Mouse (Mus musculus) macrophage (primary cell): ENCODE results near the gene Nacc2. TPM values are rescaled to one million over a fixed set of nuclear protein-coding genes. Genes with fewer than 3 reads are reported as not detected.

Experiments used
- H3K27ac ChIP-seq: fragments of 350-480 bp; formaldehyde crosslinking; 2 replicates; pipeline ENCODE4 v1.9.0; 2021
- H3K36me3 ChIP-seq: fragments of 350-480 bp; formaldehyde crosslinking; 2 replicates; pipeline ENCODE4 v1.9.0; 2021; ENCODE audit errors: inconsistent target
- H3K4me3 ChIP-seq: fragments of 350-480 bp; formaldehyde crosslinking; 2 replicates; pipeline ENCODE4 v1.9.0; 2021; ENCODE audit errors: inconsistent target
- H3K79me2 ChIP-seq: fragments of 350-480 bp; formaldehyde crosslinking; 2 replicates; pipeline ENCODE4 v1.9.0; 2021; ENCODE audit errors: inconsistent target
- WGBS: methylation state at CpG from one replicate; pipeline ENCODE4 v1.1.7; 2026; ENCODE audit warnings: inconsistent platforms; ENCODE audit not compliant: missing documents; 5-methylcytosine and 5-hydroxymethylcytosine counted together
- polyA plus RNA-seq: library from polyadenylated mRNA; stranded (reverse); fragments of 250-400 nt; gene quantifications from 3 replicates; pipeline ENCODE4 v1.2.4, GENCODE M21; 2018; ENCODE audit warnings: inconsistent platforms

The Nacc2 gene
- polyA plus RNA-seq, 1 experiment from 2014 or later = 16.9 TPM

- H3K27ac ChIP-seq = no peak overlapping the region
These were observed 23.8 kb downstream of the Nacc2 start for GRCm38 (mm10) chr2:26099260-26099659.

GRCm38 (mm10) chr2:26093897-26094296 is 29.1 kb downstream of the Nacc2 start:
- 92% methylated on average over 7 of the region's 7 CpGs for WGBS
- Histone ChIP-seq H3K4me3 (no peak overlapping the region), H3K36me3 (peaks cover 7% of the 10 kb centered on the region; the same call in 1 of the 2 replicates), H3K79me2 (no peaks in the 10 kb centered on the region), H3K27ac (no peak overlapping the region)

More at GRCm38 (mm10) chr2:26099260-26099659, 23.8 kb downstream of the Nacc2 start:
- H3K4me3 ChIP-seq = no peak overlapping the region
- 93% methylated on average over 5 of the region's 5 CpGs for WGBS
- no peaks in the 10 kb centered on the region for H3K79me2 ChIP-seq
- no peaks in the 10 kb centered on the region for H3K36me3 ChIP-seq

- Histone ChIP-seq H3K79me2 (no peaks in the 10 kb centered on the region), H3K27ac (no peak overlapping the region), H3K36me3 (peaks cover 7% of the 10 kb centered on the region; the same call in 1 of the 2 replicates), H3K4me3 (no peak overlapping the region)
- WGBS = 7% methylated on average over 24 of the region's 24 CpGs
These were observed 31.1 kb downstream of the Nacc2 start for GRCm38 (mm10) chr2:26091771-26092393.

GRCm38 (mm10) chr2:26090876-26091770 is 31.9 kb downstream of the Nacc2 start:
- Histone ChIP-seq H3K4me3 (no peak overlapping the region), H3K27ac (no peak overlapping the region), H3K36me3 (peaks cover 7% of the 10 kb centered on the region; the same call in 1 of the 2 replicates), H3K79me2 (no peaks in the 10 kb centered on the region)
- 4% methylated on average over 32 of the region's 39 CpGs for WGBS

GRCm38 (mm10) chr2:26089005-26089404 is 34.0 kb downstream of the Nacc2 start:
- Histone ChIP-seq H3K4me3 (no peak overlapping the region), H3K36me3 (peaks cover 7% of the 10 kb centered on the region; the same call in 1 of the 2 replicates), H3K79me2 (no peaks in the 10 kb centered on the region), H3K27ac (no peak overlapping the region)
- 96% methylated on average over 2 of the region's 2 CpGs for WGBS

GRCm38 (mm10) chr2:26086926-26087600 is 36.0 kb downstream of the Nacc2 start:
- H3K27ac ChIP-seq = no peak overlapping the region
- peaks cover 7% of the 10 kb centered on the region; the same call in 1 of the 2 replicates for H3K36me3 ChIP-seq
- WGBS = 87% methylated on average over 4 of the region's 4 CpGs
- no peak overlapping the region for H3K4me3 ChIP-seq
- H3K79me2 ChIP-seq = no peaks in the 10 kb centered on the region

- H3K36me3 ChIP-seq = peaks cover 7% of the 10 kb centered on the region; the same call in 1 of the 2 replicates
- no peaks in the 10 kb centered on the region for H3K79me2 ChIP-seq
- no peak overlapping the region for H3K4me3 ChIP-seq
- H3K27ac ChIP-seq = no peak overlapping the region
- 91% methylated on average over 4 of the region's 4 CpGs for WGBS
These were observed 36.5 kb downstream of the Nacc2 start for GRCm38 (mm10) chr2:26086505-26086904.

- Histone ChIP-seq H3K36me3 (no peaks in the 10 kb centered on the region), H3K4me3 (no peak overlapping the region), H3K79me2 (no peaks in the 10 kb centered on the region), H3K27ac (no peak overlapping the region)
- WGBS = 82% methylated on average over 4 of the region's 4 CpGs
These were observed 40.1 kb downstream of the Nacc2 start for GRCm38 (mm10) chr2:26082883-26083282.

- H3K4me3 ChIP-seq = no peak overlapping the region
- no peaks in the 10 kb centered on the region for H3K79me2 ChIP-seq
- no peak overlapping the region for H3K27ac ChIP-seq
- WGBS = 26% methylated on average over 3 of the region's 3 CpGs
- H3K36me3 ChIP-seq = no peaks in the 10 kb centered on the region
These were observed 42.2 kb downstream of the Nacc2 start for GRCm38 (mm10) chr2:26080830-26081229.

GRCm38 (mm10) chr2:26079409-26079808 is 43.6 kb downstream of the Nacc2 start:
- Histone ChIP-seq H3K79me2 (no peaks in the 10 kb centered on the region), H3K27ac (no peak overlapping the region), H3K36me3 (no peaks in the 10 kb centered on the region), H3K4me3 (no peak overlapping the region)
- 97% methylated on average over 4 of the region's 4 CpGs for WGBS

GRCm38 (mm10) chr2:26077068-26077467 is 46.0 kb downstream of the Nacc2 start:
- Histone ChIP-seq H3K27ac (no peak overlapping the region), H3K79me2 (no peaks in the 10 kb centered on the region), H3K4me3 (no peak overlapping the region), H3K36me3 (no peaks in the 10 kb centered on the region)
- WGBS = 100% methylated on average over 4 of the region's 4 CpGs

GRCm38 (mm10) chr2:26076121-26076520 is 46.9 kb downstream of the Nacc2 start:
- Histone ChIP-seq H3K79me2 (no peaks in the 10 kb centered on the region), H3K36me3 (no peaks in the 10 kb centered on the region), H3K4me3 (no peak overlapping the region), H3K27ac (no peak overlapping the region)
- 95% methylated on average over 2 of the region's 2 CpGs for WGBS

- 91% methylated on average over 5 of the region's 5 CpGs for WGBS
- no peaks in the 10 kb centered on the region for H3K79me2 ChIP-seq
- no peak overlapping the region for H3K4me3 ChIP-seq
- H3K36me3 ChIP-seq = no peaks in the 10 kb centered on the region
- H3K27ac ChIP-seq = no peak overlapping the region
These were observed 48.5 kb downstream of the Nacc2 start for GRCm38 (mm10) chr2:26074551-26074950.

GRCm38 (mm10) chr2:26068592-26068991 is 54.4 kb downstream of the Nacc2 start:
- H3K4me3 ChIP-seq = no peak overlapping the region
- WGBS = 78% methylated on average over 1 of the region's 1 CpGs
- no peaks in the 10 kb centered on the region for H3K36me3 ChIP-seq
- no peak overlapping the region for H3K27ac ChIP-seq
- H3K79me2 ChIP-seq = no peaks in the 10 kb centered on the region
